Mouse (Mus musculus) liver, embryonic 14 days (tissue): Measurements from ENCODE around the gene Pitpna. TPM values are rescaled to one million over a fixed set of nuclear protein-coding genes. Genes with fewer than 3 reads are reported as not detected.

Experiments
- polyA plus RNA-seq: library from polyadenylated mRNA; depleted of rRNA; stranded (reverse); fragments of >200 nt; gene quantifications from 2 replicates; pipeline ENCODE4 v1.2.3, GENCODE M21; 2012; rRNA removed

Pitpna gene
- 26.3 and 27.3 TPM in 2 replicates for polyA plus RNA-seq

DNA sequence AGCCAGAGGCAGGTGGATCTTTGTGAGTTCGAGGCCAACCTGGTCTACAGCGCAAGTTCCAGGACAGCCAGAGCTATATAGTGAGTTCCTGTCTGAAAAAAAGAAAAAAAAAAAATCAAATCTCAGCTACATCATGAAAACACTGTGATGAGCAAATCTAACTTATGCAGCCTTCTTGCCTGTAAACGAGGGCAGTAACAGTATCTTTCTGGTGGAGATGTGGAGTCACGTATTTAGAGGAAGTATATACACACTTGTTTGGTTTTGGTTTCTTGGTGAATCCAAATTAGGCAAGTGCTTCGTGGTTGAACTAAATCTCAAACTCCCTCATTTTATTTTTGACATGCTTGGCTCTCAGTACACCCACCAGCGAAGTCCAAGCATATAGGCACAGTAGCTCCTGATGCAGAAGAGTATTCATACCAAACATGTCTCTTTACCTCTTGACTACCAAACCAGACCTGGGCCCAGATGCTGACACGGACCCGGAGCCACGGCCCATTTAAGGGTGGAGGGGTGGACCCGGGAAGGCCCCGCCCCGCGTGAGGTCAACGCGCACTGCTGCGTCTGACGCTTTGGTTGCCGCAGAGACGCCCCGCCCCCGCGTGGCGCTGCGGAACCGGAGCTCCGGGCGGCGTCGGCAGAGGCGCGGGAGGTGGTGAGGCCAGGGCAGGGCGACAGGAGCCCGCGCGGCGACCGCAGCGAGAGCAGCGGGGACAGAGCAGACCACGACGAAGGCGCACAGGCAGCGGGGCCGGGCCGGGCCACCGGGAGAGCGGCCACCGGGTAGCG, at the start of gene Pitpna:
TSS of gene Pitpna (plus strand) at position 605 of the 792 bp plus-strand sequence.

DNA sequence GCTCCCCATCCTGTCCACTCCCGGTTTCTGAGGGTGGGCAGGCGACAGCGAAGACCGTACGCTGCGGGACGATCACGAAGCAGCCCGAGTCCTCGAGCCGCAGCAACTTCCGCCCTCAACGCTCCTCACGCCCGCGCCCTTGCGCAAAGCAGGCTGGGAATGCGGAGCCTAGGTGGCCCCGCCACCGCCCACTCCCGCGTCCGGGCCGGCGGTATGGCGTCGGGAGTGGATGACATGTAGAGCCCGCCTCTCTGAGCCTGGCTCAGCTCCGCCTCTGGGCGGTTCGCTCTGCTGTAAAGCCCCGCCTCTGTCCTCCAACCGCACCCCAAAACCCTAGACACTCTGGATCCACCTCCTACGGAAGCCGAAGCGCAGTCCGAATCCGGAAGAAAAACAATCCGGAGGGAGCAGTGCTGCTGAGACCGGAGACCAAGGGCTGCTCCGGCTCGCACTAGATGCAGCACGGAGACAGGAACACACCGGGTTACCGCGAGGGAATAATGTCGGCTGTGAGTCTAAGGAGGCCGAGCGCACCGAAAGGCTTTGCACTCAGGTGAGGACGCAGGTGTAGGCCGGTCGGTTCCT, 42.8 kb downstream of the Pitpna start, which contains the start of gene Inpp5k:
TSS of gene Inpp5k (plus strand) at position 344 of the 585 bp plus-strand sequence.

DNA sequence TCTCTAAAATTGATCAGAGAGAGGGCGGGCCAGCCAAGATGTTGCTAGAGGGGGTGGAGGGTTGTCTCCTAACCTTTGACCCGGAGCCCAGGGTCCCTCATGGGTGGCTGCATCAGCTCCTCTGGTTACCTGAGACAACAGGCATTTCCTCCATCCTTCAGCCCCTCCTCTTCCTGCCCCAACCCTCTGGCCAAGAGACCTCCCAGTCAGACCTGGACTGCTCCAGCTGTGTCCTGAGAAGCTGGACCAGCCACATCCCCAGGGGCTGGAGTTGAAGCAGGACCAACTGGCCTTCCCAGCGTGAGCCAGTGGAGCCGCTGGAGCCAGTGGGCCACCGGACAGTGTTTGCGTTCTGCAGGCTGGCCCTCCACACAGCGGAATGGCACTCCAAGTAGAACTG, 62.4 kb downstream of the Pitpna start, which contains the start of gene Myo1c:
TSS of gene Myo1c (plus strand) at position 194 of the 400 bp plus-strand sequence.

Other genes starting within 250 kb of the Pitpna start
- 52.5 and 61.3 TPM in 2 replicates for gene Rpa1, start 239.8 kb upstream of the Pitpna start, polyA plus RNA-seq
- gene Smyd4, start 239.7 kb upstream of the Pitpna start, polyA plus RNA-seq: 1.8 and 2.2 TPM in 2 replicates
- gene Serpinf1, start 165.4 kb upstream of the Pitpna start, polyA plus RNA-seq: 84.0 and 109 TPM in 2 replicates
- gene Serpinf2, start 148.5 kb upstream of the Pitpna start, polyA plus RNA-seq: 395 and 444 TPM in 2 replicates
- gene Wdr81, start 133.4 kb upstream of the Pitpna start, polyA plus RNA-seq: 13.0 and 14.8 TPM in 2 replicates
- gene Tlcd2, start 126.4 kb upstream of the Pitpna start, polyA plus RNA-seq: 6.8 and 8.4 TPM in 2 replicates
- gene Prpf8, start 101.3 kb upstream of the Pitpna start, polyA plus RNA-seq: 34.3 and 40.5 TPM in 2 replicates
- 1.5 and 1.7 TPM in 2 replicates for gene Rilp, start 78.0 kb upstream of the Pitpna start, polyA plus RNA-seq
- gene Scarf1, start 74.6 kb upstream of the Pitpna start, polyA plus RNA-seq: 2.1 and 2.3 TPM in 2 replicates
- 2.6 and 3.1 TPM in 2 replicates for gene Slc43a2, start 56.4 kb upstream of the Pitpna start, polyA plus RNA-seq
- 11.5 and 14.1 TPM in 2 replicates for gene Inpp5k, start 42.9 kb downstream of the Pitpna start, polyA plus RNA-seq
- 12.5 and 14.4 TPM in 2 replicates for gene Myo1c, start 62.4 kb downstream of the Pitpna start, polyA plus RNA-seq
- 20.9 and 24.8 TPM in 2 replicates for gene Crk, start 91.2 kb downstream of the Pitpna start, polyA plus RNA-seq
- 195 and 206 TPM in 2 replicates for gene Ywhae, start 144.8 kb downstream of the Pitpna start, polyA plus RNA-seq
- gene Doc2b, start 208.0 kb downstream of the Pitpna start, polyA plus RNA-seq: 0.01 and 0.03 TPM in 2 replicates